Mouse (Mus musculus): ENCODE results near the gene Erfe. TPM values are rescaled to one million over a fixed set of nuclear protein-coding genes. Genes with fewer than 3 reads are reported as not detected.

Gene Erfe
- polyA plus RNA-seq, 1 experiment from 2014 or later = not detected

Other genes with a start within 250 kb of the Erfe start
- gene Rbm44, start 221.3 kb upstream of the Erfe start, polyA plus RNA-seq (2018) = 0.10 to 0.59 TPM in 2 of 3 replicates, not detected in the other
- gene Ramp1, start 186.6 kb upstream of the Erfe start, polyA plus RNA-seq (2018) = 1.4 to 9.6 TPM (median 1.5 TPM) in 3 replicates
- 70.3 to 99.4 TPM (median 73.8 TPM) in 3 replicates for gene Ube2f, start 116.1 kb upstream of the Erfe start, polyA plus RNA-seq (2018)
- gene Scly, start 68.1 kb upstream of the Erfe start, polyA plus RNA-seq (2018) = 58.6 to 82.9 TPM (median 66.5 TPM) in 3 replicates
- not detected in 3 replicates for gene Espnl, start 44.4 kb upstream of the Erfe start, polyA plus RNA-seq (2018)
- not detected in 3 replicates for gene Klhl30, start 15.4 kb upstream of the Erfe start, polyA plus RNA-seq (2018)
- gene Ilkap, start 32.4 kb downstream of the Erfe start, polyA plus RNA-seq (2018) = 31.1 to 39.6 TPM (median 37.3 TPM) in 3 replicates
- gene Hes6, start 47.6 kb downstream of the Erfe start, polyA plus RNA-seq (2018) = 10.1 to 23.1 TPM (median 15.9 TPM) in 3 replicates
- 0.40 to 0.49 TPM (median 0.47 TPM) in 3 replicates for gene Per2, start 92.9 kb downstream of the Erfe start, polyA plus RNA-seq (2018)
- 2.7 to 4.3 TPM (median 3.1 TPM) in 3 replicates for gene Traf3ip1, start 128.2 kb downstream of the Erfe start, polyA plus RNA-seq (2018)
- gene Asb1, start 174.1 kb downstream of the Erfe start, polyA plus RNA-seq (2018) = 2.5 to 4.2 TPM (median 2.9 TPM) in 3 replicates

All from macrophage (primary cell).